Mouse (Mus musculus) C2C12 (cell line): ENCODE data around the gene Ggcx. TPM values are rescaled to one million over a fixed set of nuclear protein-coding genes. Genes with fewer than 3 reads are reported as not detected.

Experiments
- H3K27me3 ChIP-seq: one replicate; pipeline ENCODE4 v1.6.1; 2011; ENCODE audit not compliant: control insufficient read depth, insufficient read depth, insufficient read length
- H3K36me3 ChIP-seq: one replicate; pipeline ENCODE4 v1.6.1; 2011; ENCODE audit not compliant: control insufficient read depth, insufficient read depth
- H3K4me3 ChIP-seq: one replicate; pipeline ENCODE4 v1.5.1; 2011; ENCODE audit warnings: mild to moderate bottlenecking, control low read depth; ENCODE audit not compliant: poor library complexity, insufficient read depth, severe bottlenecking
- H3K79me2 ChIP-seq: one replicate; pipeline ENCODE4 v1.6.1; 2011; ENCODE audit not compliant: control insufficient read depth, insufficient read depth
- H3K79me3 ChIP-seq: one replicate; pipeline ENCODE4 v1.6.1; 2011; ENCODE audit warnings: low read depth, control low read depth
- H3ac ChIP-seq: one replicate; pipeline ENCODE3; 2011; ENCODE audit warnings: low read depth; ENCODE audit not compliant: control insufficient read depth, insufficient read length
- CEBPB ChIP-seq: IDR thresholded peaks from one replicate; pipeline ENCODE4 v1.6.1; 2011; ENCODE audit warnings: low read depth, mild to moderate bottlenecking, control low read depth, moderate library complexity
- CTCF ChIP-seq: IDR thresholded peaks from one replicate; pipeline ENCODE4 v1.5.1; 2011; ENCODE audit not compliant: control insufficient read depth, insufficient read depth, insufficient read length
- FOSL1 ChIP-seq: IDR thresholded peaks from one replicate; pipeline ENCODE4 v1.8.0; 2011; ENCODE audit warnings: mild to moderate bottlenecking, low read length; ENCODE audit not compliant: poor library complexity, insufficient read depth, severe bottlenecking
- MAX ChIP-seq: IDR thresholded peaks from one replicate; pipeline ENCODE4 v1.6.1; 2011; ENCODE audit warnings: mild to moderate bottlenecking, control low read depth
- MYOD1 ChIP-seq: IDR thresholded peaks from one replicate; pipeline ENCODE4 v1.6.1; 2011; ENCODE audit warnings: low read depth; ENCODE audit not compliant: control insufficient read depth, insufficient read length
- MYOG ChIP-seq: IDR thresholded peaks from one replicate; pipeline ENCODE4 v1.6.1; 2011; ENCODE audit not compliant: control insufficient read depth, insufficient read length; ENCODE audit errors: extremely low read depth
- USF1 ChIP-seq: IDR thresholded peaks from one replicate; pipeline ENCODE4 v1.6.1; 2011; ENCODE audit warnings: low read depth, mild to moderate bottlenecking, control low read depth, moderate library complexity
- polyA plus RNA-seq: library from polyadenylated mRNA; unstranded; fragments of >200 nt; fragmentation: generic; extraction: Trizol; gene quantifications from one replicate; pipeline ENCODE4 v1.2.1, GENCODE M21; 2012; ENCODE audit warnings: missing spikeins

Ggcx gene
- polyA plus RNA-seq, 1 experiment, result 12.2 TPM

DNA sequence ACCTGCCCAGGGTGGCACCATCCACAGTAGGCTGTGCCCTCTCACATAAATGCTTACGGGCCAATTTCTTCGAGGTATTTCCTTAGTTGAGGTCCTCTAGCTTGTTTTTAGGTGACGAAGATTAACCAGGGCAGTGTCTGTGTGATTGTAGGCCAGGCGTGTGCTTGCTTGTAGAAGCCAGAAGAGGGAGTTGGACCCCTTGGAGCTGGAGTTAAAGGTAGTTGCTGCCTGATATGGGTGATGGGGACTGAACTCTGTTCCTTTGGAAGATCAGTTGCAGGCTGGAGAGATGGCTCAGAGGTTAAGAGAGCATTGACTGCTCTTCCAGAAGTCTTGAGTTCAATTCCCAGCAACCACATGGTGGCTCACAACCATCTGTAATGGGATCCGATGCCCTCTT is 1.1 kb downstream of the Ggcx start:
- TF ChIP-seq MYOD1 (no peak), FOSL1 (no peak), CTCF (no peak)
- H3K79me3 ChIP-seq, result peaks cover 7% of the 10 kb centered on the region
- H3K36me3 ChIP-seq, result peaks cover 13% of the 10 kb centered on the region
- H3ac ChIP-seq, result no peak overlapping the region
- H3K4me3 ChIP-seq, result no peak overlapping the region
- H3K27me3 ChIP-seq, result no peaks in the 10 kb centered on the region
- peaks cover 27% of the 10 kb centered on the region for H3K79me2 ChIP-seq

DNA sequence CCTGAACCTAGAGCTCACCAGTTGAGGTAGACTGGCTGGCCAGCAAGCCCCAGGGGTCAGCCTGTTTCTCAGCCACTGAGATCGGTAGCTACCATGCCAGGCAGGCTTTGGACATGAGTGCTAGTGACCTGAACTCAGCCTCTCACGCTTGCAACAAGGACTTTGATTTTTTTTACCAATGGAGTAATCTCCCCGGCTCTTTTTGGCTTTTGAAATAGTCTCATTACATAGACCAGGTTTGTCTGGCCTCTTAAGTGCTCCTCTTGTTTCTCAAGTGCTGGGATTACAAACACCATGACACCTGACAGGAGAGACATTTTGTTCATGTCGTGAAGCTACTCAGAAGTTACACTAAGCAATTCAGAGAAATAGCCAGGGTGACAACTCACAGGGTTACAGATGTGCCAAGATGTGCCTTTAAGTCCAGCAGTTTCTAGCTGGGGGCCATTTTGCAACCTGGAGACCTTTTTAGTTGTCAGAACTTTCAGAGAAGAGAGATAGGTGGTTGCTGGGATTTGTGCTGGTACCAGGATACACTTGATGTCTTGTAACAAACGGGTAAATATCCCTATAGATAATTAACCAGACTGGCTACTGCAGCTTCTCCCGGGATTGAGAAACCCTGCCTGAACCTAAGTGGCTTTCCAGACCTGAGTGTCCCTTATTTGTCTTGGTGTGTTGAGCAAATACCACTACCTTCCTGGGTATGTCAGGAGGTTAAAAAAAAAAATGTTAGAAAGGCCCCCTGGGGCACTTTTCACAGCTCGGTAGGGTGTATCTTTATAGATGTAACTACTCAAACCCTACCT is 2.1 kb downstream of the Ggcx start:
- peaks cover 27% of the 10 kb centered on the region for H3K79me2 ChIP-seq
- TF ChIP-seq FOSL1, result no peak
- no peak for TF ChIP-seq CEBPB
- TF ChIP-seq MAX, result no peak
- TF ChIP-seq CTCF, result no peak
- no peak for TF ChIP-seq MYOD1
- TF ChIP-seq MYOG, result no peak
- peaks cover 7% of the 10 kb centered on the region for H3K79me3 ChIP-seq
- H3K27me3 ChIP-seq, result no peaks in the 10 kb centered on the region
- H3ac ChIP-seq, result no peak overlapping the region
- no peak overlapping the region for H3K4me3 ChIP-seq
- peaks cover 20% of the 10 kb centered on the region for H3K36me3 ChIP-seq

DNA sequence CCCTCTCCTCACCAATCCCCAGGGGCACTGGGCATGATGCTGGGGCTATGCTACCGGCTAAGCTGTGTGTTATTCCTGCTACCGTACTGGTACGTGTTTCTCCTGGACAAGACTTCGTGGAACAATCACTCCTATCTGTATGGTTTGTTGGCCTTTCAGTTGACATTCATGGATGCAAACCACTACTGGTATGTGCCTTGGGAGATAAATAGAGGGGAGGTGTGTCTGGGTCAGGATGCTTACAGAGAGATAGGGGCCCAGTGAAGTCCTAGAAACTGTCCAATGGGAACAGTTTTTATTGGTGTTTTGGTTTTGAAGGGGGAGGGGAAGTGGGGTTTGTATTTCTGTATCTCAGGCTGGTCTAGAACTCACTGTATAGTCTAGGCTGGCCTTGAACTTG is 4.2 kb downstream of the Ggcx start:
- no peak overlapping the region for H3ac ChIP-seq
- TF ChIP-seq CTCF (no peak), USF1 (no peak), MYOG (no peak), FOSL1 (no peak), CEBPB (no peak), MYOD1 (no peak), MAX (no peak)
- H3K27me3 ChIP-seq, result no peaks in the 10 kb centered on the region
- no peak overlapping the region for H3K4me3 ChIP-seq
- H3K79me2 ChIP-seq, result peaks cover 27% of the 10 kb centered on the region
- H3K79me3 ChIP-seq, result peaks cover 7% of the 10 kb centered on the region
- peaks cover 32% of the 10 kb centered on the region for H3K36me3 ChIP-seq

DNA sequence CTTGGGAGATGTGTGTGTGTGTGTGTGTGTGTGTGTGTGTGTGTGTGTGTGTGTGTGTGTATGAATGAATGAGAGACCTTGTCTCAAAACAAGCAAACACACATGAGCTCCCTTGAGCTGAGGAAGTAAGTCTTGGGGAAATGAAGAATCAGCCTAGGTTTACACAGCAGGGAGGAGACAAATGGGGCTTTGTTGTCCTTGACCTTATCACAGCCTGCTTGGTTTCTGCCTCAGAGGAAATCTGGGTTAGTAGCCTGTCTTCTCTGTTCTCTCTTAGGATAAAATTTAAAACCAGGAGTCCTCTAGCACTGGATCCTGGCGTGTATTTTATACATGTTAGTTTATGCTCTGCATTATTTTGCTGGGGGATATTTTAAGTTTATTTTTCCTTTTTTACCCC is 5.7 kb downstream of the Ggcx start:
- Histone ChIP-seq H3K79me2 (peaks cover 19% of the 10 kb centered on the region), H3K27me3 (no peaks in the 10 kb centered on the region), H3K4me3 (no peak overlapping the region), H3K79me3 (peaks cover 7% of the 10 kb centered on the region), H3ac (no peak overlapping the region), H3K36me3 (peaks cover 47% of the 10 kb centered on the region)
- TF ChIP-seq USF1, result no peak
- no peak for TF ChIP-seq MAX
- TF ChIP-seq MYOG, result no peak
- TF ChIP-seq MYOD1, result no peak
- no peak for TF ChIP-seq CTCF
- no peak for TF ChIP-seq CEBPB
- no peak for TF ChIP-seq FOSL1

DNA sequence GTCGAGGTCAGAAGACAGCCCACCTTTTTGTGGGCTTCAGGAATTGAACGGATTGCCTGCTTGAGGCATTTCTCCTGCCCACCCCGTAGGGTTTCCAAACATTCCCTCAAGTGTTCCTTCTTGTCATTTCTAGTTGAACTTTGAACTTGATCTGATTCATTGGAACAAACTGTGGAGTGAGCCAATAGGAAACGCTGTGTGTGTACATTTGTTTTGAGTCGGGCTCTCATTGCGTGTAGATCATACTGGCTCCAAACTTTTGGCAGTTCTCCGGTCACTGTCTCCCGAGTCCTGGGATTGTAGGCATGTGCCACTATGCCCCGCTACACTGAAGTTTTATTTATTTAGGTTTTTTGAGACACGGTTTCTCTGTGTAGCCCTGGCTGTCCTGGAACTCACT is 6.8 kb downstream of the Ggcx start:
- TF ChIP-seq USF1 (no peak), MAX (no peak)
- peaks cover 52% of the 10 kb centered on the region for H3K36me3 ChIP-seq

DNA sequence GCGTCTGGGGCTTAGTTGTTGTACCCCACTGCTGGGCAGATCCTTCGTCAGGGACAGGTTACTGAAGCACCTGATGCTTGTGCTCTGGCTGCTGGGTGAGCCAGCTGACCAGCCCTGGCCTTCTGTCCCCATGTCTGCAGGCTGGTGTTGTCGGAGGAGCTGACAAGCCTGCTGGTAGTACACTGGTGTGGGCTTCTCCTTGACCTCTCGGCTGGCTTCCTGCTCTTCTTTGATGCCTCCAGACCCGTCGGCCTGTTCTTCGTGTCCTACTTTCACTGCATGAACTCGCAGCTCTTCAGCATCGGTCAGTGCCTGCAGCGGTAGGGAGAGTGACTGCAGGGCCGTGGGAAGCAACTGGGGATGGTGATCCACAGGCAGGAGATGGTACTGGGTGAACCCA is 11.5 kb downstream of the Ggcx start:
- H3K36me3 ChIP-seq, result peaks cover 60% of the 10 kb centered on the region
- TF ChIP-seq FOSL1, result no peak
- TF ChIP-seq MYOD1, result no peak
- TF ChIP-seq MAX, result no peak
- TF ChIP-seq CEBPB, result no peak
- TF ChIP-seq MYOG, result no peak
- no peak for TF ChIP-seq CTCF
- no peak for TF ChIP-seq USF1
- no peak overlapping the region for H3K4me3 ChIP-seq
- no peaks in the 10 kb centered on the region for H3K27me3 ChIP-seq
- H3K79me2 ChIP-seq, result no peaks in the 10 kb centered on the region
- no peak overlapping the region for H3ac ChIP-seq
- H3K79me3 ChIP-seq, result no peaks in the 10 kb centered on the region

More for the DNA sequence above, 6.8 kb downstream of the Ggcx start:
- Histone ChIP-seq H3K79me3 (peaks cover 4% of the 10 kb centered on the region), H3K79me2 (peaks cover 8% of the 10 kb centered on the region), H3K27me3 (no peaks in the 10 kb centered on the region), H3K4me3 (no peak overlapping the region), H3ac (no peak overlapping the region)
